Mouse (Mus musculus) lung, adult 2 months (tissue): ENCODE measurements at regions not wholly inside any gene's neighbourhood (a gene's known extent, or its start where the extent isn't known, plus 50 kb on each side); places are given as distances from the start of the nearest gene placed in this dataset.

Experiments
- CTCF ChIP-seq: fragments of 200-500 bp; IDR thresholded peaks from 2 replicates; pipeline ENCODE4 v1.5.1; 2011; ENCODE audit warnings: mild to moderate bottlenecking, low read length, control low read depth; ENCODE audit not compliant: insufficient read depth
- POLR2A ChIP-seq: fragments of 200-500 bp; IDR thresholded peaks from 2 replicates; pipeline ENCODE4 v1.6.1; 2011; ENCODE audit warnings: low read depth, mild to moderate bottlenecking, control low read depth, low read length, borderline replicate concordance; ENCODE audit errors: extremely low read depth

- no peak for TF ChIP-seq POLR2A
- TF ChIP-seq CTCF, result no peak
Observed at GRCm38 (mm10) chr16:73404099-73404498, 1007.5 kb downstream of the Robo2 start.
